Mouse (Mus musculus) brain, embryonic 18.5 days (tissue): ENCODE measurements around the gene Ascl5.
A peak's percentile ranks its signal among the peaks of the same experiment; 100 is the strongest.

Source experiments
- DNase-seq: peaks from one replicate; pipeline ENCODE4 v3.0.0-alpha.2; 2012; ENCODE audit warnings: low read depth, low spot score

Ascl5 gene

GRCm38 (mm10) chr1:136050312-136051012 lies at the start of gene Ascl5:
Gene Ascl5, plus strand, starts transcription at chr1:136050804.
- no peak for DNase-seq

GRCm38 (mm10) chr1:136001438-136001837 lies 49.2 kb upstream of the Ascl5 start:
- no peak for DNase-seq

GRCm38 (mm10) chr1:136006292-136006748 lies 44.3 kb upstream of the Ascl5 start, which contains the start of gene Igfn1:
Gene Igfn1, minus strand, starts transcription at chr1:136006342.
- no peak for DNase-seq

- no peak for DNase-seq
Measured at GRCm38 (mm10) chr1:136007211-136008158, 43.1 kb upstream of the Ascl5 start, which contains the start of gene Tmem9. Gene Tmem9, plus strand, starts transcription at chr1:136008150.

- DNase-seq, result no peak
Measured at GRCm38 (mm10) chr1:136008159-136008533, 42.5 kb upstream of the Ascl5 start.

- no peak for DNase-seq
Measured at GRCm38 (mm10) chr1:136010247-136010646, 40.4 kb upstream of the Ascl5 start.

- no peak for DNase-seq
Measured at GRCm38 (mm10) chr1:136013513-136013912, 37.1 kb upstream of the Ascl5 start.

GRCm38 (mm10) chr1:136014796-136015502 lies 35.7 kb upstream of the Ascl5 start:
- DNase-seq, result no peak

GRCm38 (mm10) chr1:136017307-136017706 lies 33.3 kb upstream of the Ascl5 start:
- DNase-seq, result no peak

- DNase-seq, result peak; percentile 94
Measured at GRCm38 (mm10) chr1:136017907-136018313, 32.7 kb upstream of the Ascl5 start.

- no peak for DNase-seq
Measured at GRCm38 (mm10) chr1:136018390-136019189, 32.0 kb upstream of the Ascl5 start.

GRCm38 (mm10) chr1:136030201-136030600 lies 20.4 kb upstream of the Ascl5 start:
- no peak for DNase-seq

- no peak for DNase-seq
Measured at GRCm38 (mm10) chr1:136031697-136032096, 18.9 kb upstream of the Ascl5 start.

GRCm38 (mm10) chr1:136032961-136033360 lies 17.6 kb upstream of the Ascl5 start:
- no peak for DNase-seq

GRCm38 (mm10) chr1:136038746-136039538 lies 11.7 kb upstream of the Ascl5 start:
- DNase-seq, result no peak

- no peak for DNase-seq
Measured at GRCm38 (mm10) chr1:136040452-136040851, 10.2 kb upstream of the Ascl5 start.

- no peak for DNase-seq
Measured at GRCm38 (mm10) chr1:136040874-136041273, 9.7 kb upstream of the Ascl5 start.

- no peak for DNase-seq
Measured at GRCm38 (mm10) chr1:136045774-136046173, 4.8 kb upstream of the Ascl5 start.

GRCm38 (mm10) chr1:136047432-136047831 lies 3.2 kb upstream of the Ascl5 start:
- DNase-seq, result no peak

- DNase-seq, result no peak
Measured at GRCm38 (mm10) chr1:136047894-136048293, 2.7 kb upstream of the Ascl5 start.
